Mouse (Mus musculus): ENCODE data around the gene Slc12a1.

- TF ChIP-seq POLR2A (IDR thresholded peaks at IDR 0.05; ENCODE audit: control insufficient read depth, extremely low read depth, insufficient read depth, low read length, poor library complexity) (no peak), CTCF (IDR thresholded peaks at IDR 0.05; ENCODE audit: borderline replicate concordance, control insufficient read depth, extremely low read depth, insufficient read depth, low read length, poor library complexity) (no peak)
Observed at GRCm38 (mm10) chr2:125136846-125137245, 15.5 kb upstream of the Slc12a1 start.

All from thymus, adult 2 months (tissue).